Mouse (Mus musculus) cerebellum, postnatal 25 days (tissue): ENCODE measurements at regions not wholly inside any gene's neighbourhood (a gene's known extent, or its start where the extent isn't known, plus 50 kb on each side); places are given as distances from the start of the nearest gene placed in this dataset.
"Not testable (repeated sequence)": the region's sequence is repeated elsewhere in the genome, so short reads cannot be mapped to it uniquely, and the experiment has no call there.

Experiments
- DNase-seq, 2 experiments: peaks; one replicate each; pipeline ENCODE4 v3.0.0; 2021; ENCODE audit warnings: mixed read lengths in 2 of 2

DNA sequence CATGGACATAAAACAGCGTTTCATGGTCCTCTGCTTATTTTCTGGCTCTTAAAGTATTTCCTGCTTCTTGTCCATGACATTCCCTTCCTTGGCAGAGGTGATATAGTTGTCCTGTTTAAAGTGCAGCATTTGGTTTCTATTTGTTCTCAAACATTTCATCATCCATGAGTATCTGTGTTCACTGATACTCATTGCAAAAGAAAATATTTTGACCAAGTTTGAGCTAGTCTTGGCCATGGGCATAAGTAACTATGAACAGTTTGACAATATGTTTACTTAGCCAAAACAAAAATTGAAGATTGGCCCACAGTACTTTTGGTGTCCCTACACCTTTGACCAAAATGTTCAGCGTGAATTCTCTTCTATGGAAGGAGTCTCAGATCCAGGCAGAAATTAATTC, 58.7 kb upstream of the 2310057J18Rik start:
- DNase-seq, result not testable (repeated sequence)

DNA sequence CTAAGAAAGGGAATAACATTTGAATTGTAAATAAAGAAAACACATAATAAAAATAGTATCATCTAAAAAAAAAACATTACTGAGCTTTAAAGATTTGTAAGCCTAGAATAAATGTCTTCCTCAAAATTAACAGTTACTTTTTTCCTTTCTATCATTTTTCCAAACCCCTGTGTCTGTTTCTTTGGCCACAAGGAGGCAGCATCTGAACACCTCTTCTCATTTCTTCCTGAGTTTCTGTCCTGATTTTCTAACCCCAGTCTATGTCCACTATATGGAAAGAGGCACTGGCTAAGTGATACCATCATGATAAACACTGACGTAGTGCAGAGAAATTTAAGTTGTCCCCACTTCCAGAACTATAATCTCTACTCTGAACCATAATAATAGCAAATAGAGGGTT, 55.8 kb upstream of the Soga3 start:
- peak in 1 of 2 experiments; percentile 43 for DNase-seq
